Mouse (Mus musculus) Patski (cell line): ENCODE data around the gene Nlrp9c. TPM values are rescaled to one million over a fixed set of nuclear protein-coding genes. Genes with fewer than 3 reads are reported as not detected.
"Not testable (repeated sequence)": the region's sequence is repeated elsewhere in the genome, so short reads cannot be mapped to it uniquely, and the experiment has no call there.

Experiments used
- ATAC-seq: fragments of 100-300 bp; one replicate; pipeline ENCODE4 v1.8.0; 2021
- CTCF ChIA-PET: fragments of 350-600 bp; sonication (Branson Sonifier 250); formaldehyde crosslinking; loops from one replicate; lab custom pipeline; 2022; ENCODE audit warnings: inconsistent platforms; lab: Charles Lee
- POLR2A ChIA-PET: fragments of 350-600 bp; sonication (Branson Sonifier 250); formaldehyde crosslinking; loops from one replicate; lab custom pipeline; 2022; ENCODE audit warnings: antibody characterized with exemption, inconsistent platforms; lab: Charles Lee
- DNase-seq: peaks from one replicate; pipeline ENCODE4 v3.0.0-alpha.2; 2011; ENCODE audit warnings: low read depth, low spot score
- H3K27me3 ChIP-seq: fragments of 371-371 bp; one replicate; pipeline ENCODE4 v1.5.1; 2021
- in situ Hi-C: fragments of 300-500 bp; cut with MboI; formaldehyde crosslinking; loops from 3 replicates; pipeline ENCODE4 v1.11.1; 2018; ENCODE audit warnings: low pct_unique_long_range_greater_than_20kb, mixed read lengths
- polyA plus RNA-seq: library from polyadenylated mRNA; unstranded; gene quantifications from one replicate; pipeline ENCODE4 v1.2.3, GENCODE M21; 2021

Nlrp9c gene
- polyA plus RNA-seq, 1 experiment from 2014 or later: not detected

GRCm38 (mm10) chr7:26303429-26304166 lies 99.9 kb downstream of the Nlrp9c start:
- H3K27me3 ChIP-seq, ATAC-seq, POLR2A ChIA-PET, DNase-seq, CTCF ChIA-PET: not testable (repeated sequence)
- in situ Hi-C loops: loop anchor here (25.0 kb wide), 1 partner anchor 509 kb away; the partner anchor contains the start of gene Cyp2g1

Other genes with a start within 250 kb of the Nlrp9c start
- gene Cyp2b9, start 230.3 kb downstream of the Nlrp9c start, polyA plus RNA-seq: not detected
- gene Vmn1r184, start 143.4 kb downstream of the Nlrp9c start, polyA plus RNA-seq: not detected
- gene Cyp2a4, start 96.5 kb downstream of the Nlrp9c start, polyA plus RNA-seq: not detected
- not detected for gene Nlrp4a, start 31.4 kb upstream of the Nlrp9c start, polyA plus RNA-seq
- not detected for gene Nlrp9a, start 131.3 kb upstream of the Nlrp9c start, polyA plus RNA-seq
- not detected for gene Vmn1r185, start 214.8 kb upstream of the Nlrp9c start, polyA plus RNA-seq